Mouse (Mus musculus): ENCODE measurements at regions not wholly inside any gene's neighbourhood (a gene's known extent, or its start where the extent isn't known, plus 50 kb on each side); places are given as distances from the start of the nearest gene placed in this dataset.

GRCm38 (mm10) chr1:190639846-190640245 is 271.7 kb downstream of the Rps6kc1 start:
- no peak for DNase-seq

- no peak for DNase-seq
Observed at GRCm38 (mm10) chr1:190634935-190635334, 276.6 kb downstream of the Rps6kc1 start.

- DNase-seq: no peak
Observed at GRCm38 (mm10) chr1:190631641-190632040, 279.9 kb downstream of the Rps6kc1 start.

- no peak for DNase-seq
Observed at GRCm38 (mm10) chr1:190630193-190630592, 281.4 kb downstream of the Rps6kc1 start.

GRCm38 (mm10) chr1:190623916-190624315 is 287.7 kb downstream of the Rps6kc1 start:
- no peak for DNase-seq

GRCm38 (mm10) chr1:190600425-190600824 is 311.1 kb downstream of the Rps6kc1 start:
- no peak for DNase-seq

- DNase-seq: no peak
Observed at GRCm38 (mm10) chr1:190599622-190600021, 311.9 kb downstream of the Rps6kc1 start.

- peak; percentile 5 for DNase-seq
Observed at GRCm38 (mm10) chr1:190596209-190596608, 315.4 kb downstream of the Rps6kc1 start.

- DNase-seq: no peak
Observed at GRCm38 (mm10) chr1:190591621-190592020, 319.9 kb downstream of the Rps6kc1 start.

- no peak for DNase-seq
Observed at GRCm38 (mm10) chr1:190589586-190589985, 322.0 kb downstream of the Rps6kc1 start.

- peak; percentile 39 for DNase-seq
Observed at GRCm38 (mm10) chr1:190583272-190583671, 328.3 kb downstream of the Rps6kc1 start.

GRCm38 (mm10) chr1:190580653-190581052 is 330.9 kb downstream of the Rps6kc1 start:
- DNase-seq: no peak

GRCm38 (mm10) chr1:190570981-190571380 is 340.6 kb downstream of the Rps6kc1 start:
- no peak for DNase-seq

GRCm38 (mm10) chr1:190570563-190570962 is 341.0 kb downstream of the Rps6kc1 start:
- no peak for DNase-seq

- DNase-seq: no peak
Observed at GRCm38 (mm10) chr1:190566744-190567143, 344.8 kb downstream of the Rps6kc1 start.

- no peak for DNase-seq
Observed at GRCm38 (mm10) chr1:190562865-190563457, 348.6 kb downstream of the Rps6kc1 start.

- DNase-seq: no peak
Observed at GRCm38 (mm10) chr1:190560086-190560485, 351.5 kb downstream of the Rps6kc1 start.

GRCm38 (mm10) chr1:190541892-190542291 is 369.7 kb downstream of the Rps6kc1 start:
- no peak for DNase-seq

GRCm38 (mm10) chr1:190532879-190533676 is 362.6 kb upstream of the Prox1 start:
- DNase-seq: no peak

GRCm38 (mm10) chr1:190531224-190531623 is 360.7 kb upstream of the Prox1 start:
- no peak for DNase-seq

GRCm38 (mm10) chr1:190530079-190530478 is 359.6 kb upstream of the Prox1 start:
- no peak for DNase-seq

GRCm38 (mm10) chr1:190527545-190528137 is 357.1 kb upstream of the Prox1 start:
- peak; percentile 29 for DNase-seq

- no peak for DNase-seq
Observed at GRCm38 (mm10) chr1:190526634-190527033, 356.1 kb upstream of the Prox1 start.

- DNase-seq: no peak
Observed at GRCm38 (mm10) chr1:190526046-190526445, 355.5 kb upstream of the Prox1 start.
